Mouse (Mus musculus): ENCODE measurements around the gene Cdk17. TPM values are rescaled to one million over a fixed set of nuclear protein-coding genes. Genes with fewer than 3 reads are reported as not detected.

The Cdk17 gene
- total RNA-seq, 2 experiments from 2014 or later = 216 to 230 TPM

- peak in 1 of 2 experiments; percentile 57 for DNase-seq (ENCODE audit: low spot score in 2 of 2)
Observed at GRCm38 (mm10) chr10:93280586-93280985, 119.9 kb downstream of the Cdk17 start.

- no peak for DNase-seq (ENCODE audit: low spot score in 2 of 2)
Observed at GRCm38 (mm10) chr10:93281092-93281491, 120.4 kb downstream of the Cdk17 start.

GRCm38 (mm10) chr10:93282526-93282964, 121.9 kb downstream of the Cdk17 start:
- DNase-seq (ENCODE audit: low spot score in 2 of 2) = no peak

- no peak for DNase-seq (ENCODE audit: low spot score in 2 of 2)
Observed at GRCm38 (mm10) chr10:93283258-93283657, 122.6 kb downstream of the Cdk17 start.

GRCm38 (mm10) chr10:93285489-93285888, 124.8 kb downstream of the Cdk17 start:
- no peak for DNase-seq (ENCODE audit: low spot score in 2 of 2)

- no peak for DNase-seq (ENCODE audit: low spot score in 2 of 2)
Observed at GRCm38 (mm10) chr10:93287551-93288145, 127.0 kb downstream of the Cdk17 start.

GRCm38 (mm10) chr10:93288336-93288735, 127.7 kb downstream of the Cdk17 start:
- DNase-seq (ENCODE audit: low spot score in 2 of 2) = peak in 1 of 2 experiments; percentile 72

GRCm38 (mm10) chr10:93289404-93289803, 128.7 kb downstream of the Cdk17 start:
- DNase-seq (ENCODE audit: low spot score in 2 of 2) = no peak

GRCm38 (mm10) chr10:93291352-93291751, 130.7 kb downstream of the Cdk17 start:
- DNase-seq (ENCODE audit: low spot score in 2 of 2) = peak in 1 of 2 experiments; percentile 42

- peak; percentile 62 to 89 for DNase-seq (ENCODE audit: low spot score in 2 of 2)
Observed at GRCm38 (mm10) chr10:93291843-93292242, 131.2 kb downstream of the Cdk17 start.

GRCm38 (mm10) chr10:93293621-93294020, 132.9 kb downstream of the Cdk17 start:
- DNase-seq (ENCODE audit: low spot score in 2 of 2) = no peak

- DNase-seq (ENCODE audit: low spot score in 2 of 2) = no peak
Observed at GRCm38 (mm10) chr10:93294547-93295219, 134.0 kb downstream of the Cdk17 start.

GRCm38 (mm10) chr10:93297774-93298173, 137.1 kb downstream of the Cdk17 start:
- no peak for DNase-seq (ENCODE audit: low spot score in 2 of 2)

GRCm38 (mm10) chr10:93298208-93298607, 137.5 kb downstream of the Cdk17 start:
- DNase-seq (ENCODE audit: low spot score in 2 of 2) = no peak

- DNase-seq (ENCODE audit: low spot score in 2 of 2) = no peak
Observed at GRCm38 (mm10) chr10:93301831-93302230, 141.2 kb downstream of the Cdk17 start.

GRCm38 (mm10) chr10:93303231-93303630, 142.6 kb downstream of the Cdk17 start:
- DNase-seq (ENCODE audit: low spot score in 2 of 2) = no peak

- DNase-seq (ENCODE audit: low spot score in 2 of 2) = no peak
Observed at GRCm38 (mm10) chr10:93305946-93306345, 145.3 kb downstream of the Cdk17 start.

GRCm38 (mm10) chr10:93306367-93306766, 145.7 kb downstream of the Cdk17 start:
- no peak for DNase-seq (ENCODE audit: low spot score in 2 of 2)

GRCm38 (mm10) chr10:93309131-93309933, 148.7 kb downstream of the Cdk17 start:
- DNase-seq (ENCODE audit: low spot score in 2 of 2) = peak in 1 of 2 experiments; percentile 26

- no peak for DNase-seq (ENCODE audit: low spot score in 2 of 2)
Observed at GRCm38 (mm10) chr10:93309934-93310621, 149.4 kb downstream of the Cdk17 start.

GRCm38 (mm10) chr10:93310721-93311411, 150.2 kb downstream of the Cdk17 start, which contains the start of gene Elk3:
TSS of gene Elk3 (minus strand) at chr10:93311135.
- no peak for DNase-seq (ENCODE audit: low spot score in 2 of 2)

Data from layer of hippocampus, adult 18-20 months (tissue).